Mouse (Mus musculus): ENCODE measurements around the gene Cfap157. TPM values are rescaled to one million over a fixed set of nuclear protein-coding genes. Genes with fewer than 3 reads are reported as not detected.
A peak's percentile ranks its signal among the peaks of the same experiment; 100 is the strongest.

Cfap157 gene
- 0.57 and 0.84 TPM in 2 replicates for polyA plus RNA-seq (2014; fragmentation: Nextera tagmentation; extraction: Ambion mirVana)

GRCm38 (mm10) chr2:32784048-32784681, at the start of gene Cfap157:
Cfap157 (minus strand) TSS chr2:32784428.
- WGBS (ENCODE audit: insufficient replicate concordance) = 46% methylated on average over 4 of the region's 4 CpGs
- no peak within 1 kb of the TSS for H3K9ac ChIP-seq (ENCODE audit: low read depth, low read length)
- no peaks in the 10 kb centered on the region for H3K27me3 ChIP-seq (ENCODE audit: control insufficient read depth, insufficient read depth, low read length)
- no peaks in the 10 kb centered on the region for H3K9me3 ChIP-seq (replicated peaks; ENCODE audit: control insufficient read depth, low read length)
- peak within 1 kb of the TSS; percentile 35; the same call in 1 of the 2 replicates for H3K4me2 ChIP-seq
- H3K27ac ChIP-seq (ENCODE audit: low read depth, low read length) = no peak within 1 kb of the TSS
- no peak for ATAC-seq (replicated peaks; ENCODE audit: insufficient number of reproducible peaks, low FRiP score, low TSS enrichment)
- no peak within 1 kb of the TSS for H3K4me3 ChIP-seq (ENCODE audit: low read depth, low read length)
- H3K4me1 ChIP-seq (ENCODE audit: control insufficient read depth, insufficient read depth, low read length) = peaks cover 6% of the 10 kb centered on the region; the same call in 1 of the 2 replicates
- no peaks in the 10 kb centered on the region for H3K36me3 ChIP-seq (ENCODE audit: control insufficient read depth, insufficient read depth, low read length)

- H3K9ac ChIP-seq (ENCODE audit: low read depth, low read length) = no peak overlapping the region
- H3K4me1 ChIP-seq (ENCODE audit: control insufficient read depth, insufficient read depth, low read length) = no peaks in the 10 kb centered on the region
- no peaks in the 10 kb centered on the region for H3K9me3 ChIP-seq (replicated peaks; ENCODE audit: control insufficient read depth, low read length)
- no peak overlapping the region for H3K4me3 ChIP-seq (ENCODE audit: low read depth, low read length)
- no peaks in the 10 kb centered on the region for H3K27me3 ChIP-seq (ENCODE audit: control insufficient read depth, insufficient read depth, low read length)
- ATAC-seq (replicated peaks; ENCODE audit: insufficient number of reproducible peaks, low FRiP score, low TSS enrichment) = no peak
- no peak overlapping the region for H3K4me2 ChIP-seq
- WGBS (ENCODE audit: insufficient replicate concordance) = 56% methylated on average over 11 of the region's 11 CpGs
- no peaks in the 10 kb centered on the region for H3K36me3 ChIP-seq (ENCODE audit: control insufficient read depth, insufficient read depth, low read length)
- H3K27ac ChIP-seq (ENCODE audit: low read depth, low read length) = no peak overlapping the region
Observed at GRCm38 (mm10) chr2:32828979-32829676, 44.9 kb upstream of the Cfap157 start.

GRCm38 (mm10) chr2:32825796-32826195, 41.6 kb upstream of the Cfap157 start:
- 66% methylated on average over 6 of the region's 6 CpGs for WGBS (ENCODE audit: insufficient replicate concordance)
- H3K27me3 ChIP-seq (ENCODE audit: control insufficient read depth, insufficient read depth, low read length) = no peaks in the 10 kb centered on the region
- H3K4me1 ChIP-seq (ENCODE audit: control insufficient read depth, insufficient read depth, low read length) = peaks cover 9% of the 10 kb centered on the region; the same call in 1 of the 2 replicates
- no peak overlapping the region for H3K27ac ChIP-seq (ENCODE audit: low read depth, low read length)
- no peaks in the 10 kb centered on the region for H3K9me3 ChIP-seq (replicated peaks; ENCODE audit: control insufficient read depth, low read length)
- no peak overlapping the region for H3K4me2 ChIP-seq
- ATAC-seq (replicated peaks; ENCODE audit: insufficient number of reproducible peaks, low FRiP score, low TSS enrichment) = no peak
- H3K4me3 ChIP-seq (ENCODE audit: low read depth, low read length) = no peak overlapping the region
- no peaks in the 10 kb centered on the region for H3K36me3 ChIP-seq (ENCODE audit: control insufficient read depth, insufficient read depth, low read length)
- H3K9ac ChIP-seq (ENCODE audit: low read depth, low read length) = no peak overlapping the region

GRCm38 (mm10) chr2:32824778-32825177, 40.5 kb upstream of the Cfap157 start:
- H3K4me2 ChIP-seq = no peak overlapping the region
- no peaks in the 10 kb centered on the region for H3K36me3 ChIP-seq (ENCODE audit: control insufficient read depth, insufficient read depth, low read length)
- no peaks in the 10 kb centered on the region for H3K27me3 ChIP-seq (ENCODE audit: control insufficient read depth, insufficient read depth, low read length)
- ATAC-seq (replicated peaks; ENCODE audit: insufficient number of reproducible peaks, low FRiP score, low TSS enrichment) = no peak
- 73% methylated on average over 1 of the region's 1 CpGs for WGBS (ENCODE audit: insufficient replicate concordance)
- H3K4me3 ChIP-seq (ENCODE audit: low read depth, low read length) = no peak overlapping the region
- no peak overlapping the region for H3K9ac ChIP-seq (ENCODE audit: low read depth, low read length)
- H3K9me3 ChIP-seq (replicated peaks; ENCODE audit: control insufficient read depth, low read length) = no peaks in the 10 kb centered on the region
- peaks cover 9% of the 10 kb centered on the region; the same call in 1 of the 2 replicates for H3K4me1 ChIP-seq (ENCODE audit: control insufficient read depth, insufficient read depth, low read length)
- H3K27ac ChIP-seq (ENCODE audit: low read depth, low read length) = no peak overlapping the region

- no peaks in the 10 kb centered on the region for H3K9me3 ChIP-seq (replicated peaks; ENCODE audit: control insufficient read depth, low read length)
- no peak overlapping the region for H3K4me2 ChIP-seq
- ATAC-seq (replicated peaks; ENCODE audit: insufficient number of reproducible peaks, low FRiP score, low TSS enrichment) = no peak
- 52% methylated on average over 8 of the region's 8 CpGs for WGBS (ENCODE audit: insufficient replicate concordance)
- no peak overlapping the region for H3K27ac ChIP-seq (ENCODE audit: low read depth, low read length)
- no peaks in the 10 kb centered on the region for H3K27me3 ChIP-seq (ENCODE audit: control insufficient read depth, insufficient read depth, low read length)
- peak overlapping the region; percentile 6; the same call in 1 of the 2 replicates for H3K9ac ChIP-seq (ENCODE audit: low read depth, low read length)
- H3K4me3 ChIP-seq (ENCODE audit: low read depth, low read length) = no peak overlapping the region
- H3K36me3 ChIP-seq (ENCODE audit: control insufficient read depth, insufficient read depth, low read length) = no peaks in the 10 kb centered on the region
- peaks cover 9% of the 10 kb centered on the region; the same call in 1 of the 2 replicates for H3K4me1 ChIP-seq (ENCODE audit: control insufficient read depth, insufficient read depth, low read length)
Observed at GRCm38 (mm10) chr2:32824181-32824580, 40.0 kb upstream of the Cfap157 start.

- Histone ChIP-seq H3K9ac (ENCODE audit: low read depth, low read length) (no peak overlapping the region), H3K27ac (ENCODE audit: low read depth, low read length) (no peak overlapping the region), H3K9me3 (replicated peaks; ENCODE audit: control insufficient read depth, low read length) (no peaks in the 10 kb centered on the region), H3K36me3 (ENCODE audit: control insufficient read depth, insufficient read depth, low read length) (no peaks in the 10 kb centered on the region), H3K4me3 (ENCODE audit: low read depth, low read length) (no peak overlapping the region), H3K4me2 (no peak overlapping the region), H3K4me1 (ENCODE audit: control insufficient read depth, insufficient read depth, low read length) (peaks cover 9% of the 10 kb centered on the region; the same call in 1 of the 2 replicates), H3K27me3 (ENCODE audit: control insufficient read depth, insufficient read depth, low read length) (no peaks in the 10 kb centered on the region)
- WGBS (ENCODE audit: insufficient replicate concordance) = 54% methylated on average over 8 of the region's 8 CpGs
- no peak for ATAC-seq (replicated peaks; ENCODE audit: insufficient number of reproducible peaks, low FRiP score, low TSS enrichment)
Observed at GRCm38 (mm10) chr2:32823579-32824154, 39.4 kb upstream of the Cfap157 start.

- H3K9me3 ChIP-seq (replicated peaks; ENCODE audit: control insufficient read depth, low read length) = no peaks in the 10 kb centered on the region
- no peak overlapping the region for H3K4me2 ChIP-seq
- H3K36me3 ChIP-seq (ENCODE audit: control insufficient read depth, insufficient read depth, low read length) = no peaks in the 10 kb centered on the region
- WGBS (ENCODE audit: insufficient replicate concordance) = 38% methylated on average over 11 of the region's 11 CpGs
- H3K9ac ChIP-seq (ENCODE audit: low read depth, low read length) = no peak overlapping the region
- peaks cover 9% of the 10 kb centered on the region; the same call in 1 of the 2 replicates for H3K4me1 ChIP-seq (ENCODE audit: control insufficient read depth, insufficient read depth, low read length)
- no peak for ATAC-seq (replicated peaks; ENCODE audit: insufficient number of reproducible peaks, low FRiP score, low TSS enrichment)
- H3K27ac ChIP-seq (ENCODE audit: low read depth, low read length) = no peak overlapping the region
- no peak overlapping the region for H3K4me3 ChIP-seq (ENCODE audit: low read depth, low read length)
- no peaks in the 10 kb centered on the region for H3K27me3 ChIP-seq (ENCODE audit: control insufficient read depth, insufficient read depth, low read length)
Observed at GRCm38 (mm10) chr2:32823153-32823552, 38.9 kb upstream of the Cfap157 start.

GRCm38 (mm10) chr2:32822643-32823042, 38.4 kb upstream of the Cfap157 start:
- Histone ChIP-seq H3K4me3 (ENCODE audit: low read depth, low read length) (no peak overlapping the region), H3K4me2 (no peak overlapping the region), H3K27me3 (ENCODE audit: control insufficient read depth, insufficient read depth, low read length) (no peaks in the 10 kb centered on the region), H3K4me1 (ENCODE audit: control insufficient read depth, insufficient read depth, low read length) (peaks cover 9% of the 10 kb centered on the region; the same call in 1 of the 2 replicates), H3K9me3 (replicated peaks; ENCODE audit: control insufficient read depth, low read length) (no peaks in the 10 kb centered on the region), H3K9ac (ENCODE audit: low read depth, low read length) (no peak overlapping the region), H3K36me3 (ENCODE audit: control insufficient read depth, insufficient read depth, low read length) (no peaks in the 10 kb centered on the region), H3K27ac (ENCODE audit: low read depth, low read length) (no peak overlapping the region)
- no peak for ATAC-seq (replicated peaks; ENCODE audit: insufficient number of reproducible peaks, low FRiP score, low TSS enrichment)
- WGBS (ENCODE audit: insufficient replicate concordance) = 68% methylated on average over 6 of the region's 6 CpGs
